Mouse (Mus musculus): ENCODE results near the gene Hook2. TPM values are rescaled to one million over a fixed set of nuclear protein-coding genes. Genes with fewer than 3 reads are reported as not detected.

The Hook2 gene
- total and polyA plus RNA-seq, 2 experiments from 2014 or later: 1.9 to 3.5 TPM

GRCm38 (mm10) chr8:84981644-84982498 is 8.5 kb upstream of the Hook2 start:
- 74% methylated on average over 12 of the region's 15 CpGs for WGBS

GRCm38 (mm10) chr8:84982499-84983011 is 7.8 kb upstream of the Hook2 start:
- H3K4me3 ChIP-seq (ENCODE audit: low read depth, low read length): no peak overlapping the region
- DNase-seq (ENCODE audit: low spot score): no peak
- no peaks in the 10 kb centered on the region for H3K9me3 ChIP-seq (replicated peaks; ENCODE audit: control insufficient read depth, low read length)
- H3K27me3 ChIP-seq (ENCODE audit: control insufficient read depth, insufficient read depth, low read length): no peaks in the 10 kb centered on the region
- no peak for ATAC-seq (ENCODE audit: insufficient read depth, low read depth)
- no peak for TF ChIP-seq CTCF (IDR thresholded peaks at IDR 0.05; ENCODE audit: low read depth)
- TF ChIP-seq EP300 (IDR thresholded peaks at IDR 0.05; ENCODE audit: low read depth): no peak
- no peak overlapping the region for H3K4me2 ChIP-seq (ENCODE audit: low read depth, low read length)
- H3K27ac ChIP-seq (ENCODE audit: low read depth): 0 out of 2 replicates have a peak overlapping the region, but pooled peaks have one; percentile 36
- 57% methylated on average over 3 of the region's 3 CpGs for WGBS
- no peaks in the 10 kb centered on the region for H3K36me3 ChIP-seq (replicated peaks; ENCODE audit: control insufficient read depth, insufficient read depth, low read length)
- H3K9ac ChIP-seq (replicated peaks; ENCODE audit: low read depth, low read length): no peak overlapping the region
- H3K4me1 ChIP-seq (ENCODE audit: control insufficient read depth, insufficient read depth): peaks cover 43% of the 10 kb centered on the region

More at GRCm38 (mm10) chr8:84981644-84982498, 8.5 kb upstream of the Hook2 start:
- no peak for DNase-seq (ENCODE audit: low spot score)
- Histone ChIP-seq H3K36me3 (replicated peaks; ENCODE audit: control insufficient read depth, insufficient read depth, low read length) (no peaks in the 10 kb centered on the region), H3K27ac (ENCODE audit: low read depth) (peak overlapping the region; percentile 92; the same call in 1 of the 2 replicates), H3K27me3 (ENCODE audit: control insufficient read depth, insufficient read depth, low read length) (no peaks in the 10 kb centered on the region), H3K4me2 (ENCODE audit: low read depth, low read length) (no peak overlapping the region), H3K4me3 (ENCODE audit: low read depth, low read length) (no peak overlapping the region), H3K4me1 (ENCODE audit: control insufficient read depth, insufficient read depth) (peaks cover 43% of the 10 kb centered on the region), H3K9me3 (replicated peaks; ENCODE audit: control insufficient read depth, low read length) (no peaks in the 10 kb centered on the region), H3K9ac (replicated peaks; ENCODE audit: low read depth, low read length) (no peak overlapping the region)
- TF ChIP-seq EP300 (IDR thresholded peaks at IDR 0.05; ENCODE audit: low read depth) (no peak), CTCF (IDR thresholded peaks at IDR 0.05; ENCODE audit: low read depth) (no peak)
- ATAC-seq (ENCODE audit: insufficient read depth, low read depth): no peak

GRCm38 (mm10) chr8:84984294-84985048 is 5.9 kb upstream of the Hook2 start:
- no peaks in the 10 kb centered on the region for H3K36me3 ChIP-seq (replicated peaks; ENCODE audit: control insufficient read depth, insufficient read depth, low read length)
- TF ChIP-seq CTCF (IDR thresholded peaks at IDR 0.05; ENCODE audit: low read depth) (no peak), EP300 (IDR thresholded peaks at IDR 0.05; ENCODE audit: low read depth) (no peak)
- 23% methylated on average over 13 of the region's 16 CpGs for WGBS
- ATAC-seq (ENCODE audit: insufficient read depth, low read depth) (no peak), DNase-seq (ENCODE audit: low spot score) (no peak)
- H3K4me1 ChIP-seq (ENCODE audit: control insufficient read depth, insufficient read depth): peaks cover 40% of the 10 kb centered on the region
- no peaks in the 10 kb centered on the region for H3K27me3 ChIP-seq (ENCODE audit: control insufficient read depth, insufficient read depth, low read length)
- peak overlapping the region; percentile 75 for H3K27ac ChIP-seq (ENCODE audit: low read depth)
- no peaks in the 10 kb centered on the region for H3K9me3 ChIP-seq (replicated peaks; ENCODE audit: control insufficient read depth, low read length)
- no peak overlapping the region for H3K4me3 ChIP-seq (ENCODE audit: low read depth, low read length)
- H3K4me2 ChIP-seq (ENCODE audit: low read depth, low read length): peak overlapping the region; percentile 87
- no peak overlapping the region for H3K9ac ChIP-seq (replicated peaks; ENCODE audit: low read depth, low read length)

GRCm38 (mm10) chr8:84985049-84985683 is 5.2 kb upstream of the Hook2 start:
- no peaks in the 10 kb centered on the region for H3K36me3 ChIP-seq (replicated peaks; ENCODE audit: control insufficient read depth, insufficient read depth, low read length)
- 5% methylated on average over 23 of the region's 23 CpGs for WGBS
- no peak for DNase-seq (ENCODE audit: low spot score)
- peak overlapping the region; percentile 75 for H3K27ac ChIP-seq (ENCODE audit: low read depth)
- H3K4me3 ChIP-seq (ENCODE audit: low read depth, low read length): peak overlapping the region; percentile 54
- no peaks in the 10 kb centered on the region for H3K9me3 ChIP-seq (replicated peaks; ENCODE audit: control insufficient read depth, low read length)
- H3K27me3 ChIP-seq (ENCODE audit: control insufficient read depth, insufficient read depth, low read length): no peaks in the 10 kb centered on the region
- TF ChIP-seq CTCF (IDR thresholded peaks at IDR 0.05; ENCODE audit: low read depth): no peak
- TF ChIP-seq EP300 (IDR thresholded peaks at IDR 0.05; ENCODE audit: low read depth): no peak
- peaks cover 38% of the 10 kb centered on the region for H3K4me1 ChIP-seq (ENCODE audit: control insufficient read depth, insufficient read depth)
- peak overlapping the region; percentile 87 for H3K4me2 ChIP-seq (ENCODE audit: low read depth, low read length)
- peak overlapping the region; percentile 48; the same call in 1 of the 2 replicates for H3K9ac ChIP-seq (replicated peaks; ENCODE audit: low read depth, low read length)
- no peak for ATAC-seq (ENCODE audit: insufficient read depth, low read depth)

All from heart, postnatal 0 days (tissue).